Mouse (Mus musculus) forebrain, embryonic 16.5 days (tissue): ENCODE results near the gene Zfp663. TPM values are rescaled to one million over a fixed set of nuclear protein-coding genes. Genes with fewer than 3 reads are reported as not detected.

ENCODE experiments used
- ATAC-seq: fragments of 200-750 bp; cut with Nextera tagmentation; 2 replicates; pipeline ENCODE4 v1.8.0; 2017; ENCODE audit warnings: mild to moderate bottlenecking, moderate library complexity
- H3K27ac ChIP-seq: fragments of 300-500 bp; sonication (generic); 2 replicates; pipeline ENCODE4 v1.5.1; 2014; ENCODE audit warnings: low read length, control low read depth
- H3K27me3 ChIP-seq: fragments of 300-500 bp; sonication (generic); replicated peaks from 2 replicates; pipeline ENCODE4 v1.6.1; 2014; ENCODE audit warnings: low read length; ENCODE audit not compliant: control insufficient read depth, insufficient read depth
- H3K36me3 ChIP-seq: fragments of 300-500 bp; sonication (generic); 2 replicates; pipeline ENCODE4 v1.6.1; 2014; ENCODE audit not compliant: control insufficient read depth, insufficient read depth
- H3K4me1 ChIP-seq: fragments of 300-500 bp; sonication (generic); replicated peaks from 2 replicates; pipeline ENCODE4 v1.6.1; 2014; ENCODE audit warnings: low read length; ENCODE audit not compliant: control insufficient read depth, insufficient read depth
- H3K4me2 ChIP-seq: fragments of 300-500 bp; sonication (generic); 2 replicates; pipeline ENCODE4 v1.6.1; 2014; ENCODE audit warnings: mild to moderate bottlenecking, low read length, control low read depth
- H3K4me3 ChIP-seq: fragments of 300-500 bp; sonication (generic); replicated peaks from 2 replicates; pipeline ENCODE4 v1.5.1; 2014; ENCODE audit warnings: mild to moderate bottlenecking, low read length, control low read depth
- H3K9ac ChIP-seq: fragments of 300-500 bp; sonication (generic); replicated peaks from 2 replicates; pipeline ENCODE4 v1.6.1; 2014; ENCODE audit warnings: low read depth, low read length, control low read depth
- H3K9me3 ChIP-seq: fragments of 300-500 bp; sonication (generic); 2 replicates; pipeline ENCODE4 v1.6.1; 2016; ENCODE audit warnings: low read length; ENCODE audit not compliant: control insufficient read depth
- WGBS: fragments of 180-500 bp; shearing (Covaris S2); extraction: QIAGEN DNeasy Blood & Tissue Kit; methylation state at CpG from one replicate; pipeline ENCODE4 v1.1.7; 2014; 5-methylcytosine and 5-hydroxymethylcytosine counted together
- polyA plus RNA-seq: library from polyadenylated mRNA; unstranded; fragments of >200 nt; fragmentation: Nextera tagmentation; extraction: Ambion mirVana; gene quantifications from 2 replicates; pipeline ENCODE4 v1.2.1, GENCODE M21; 2015

The Zfp663 gene
- polyA plus RNA-seq, 1 experiment from 2014 or later, result 6.3 TPM

DNA sequence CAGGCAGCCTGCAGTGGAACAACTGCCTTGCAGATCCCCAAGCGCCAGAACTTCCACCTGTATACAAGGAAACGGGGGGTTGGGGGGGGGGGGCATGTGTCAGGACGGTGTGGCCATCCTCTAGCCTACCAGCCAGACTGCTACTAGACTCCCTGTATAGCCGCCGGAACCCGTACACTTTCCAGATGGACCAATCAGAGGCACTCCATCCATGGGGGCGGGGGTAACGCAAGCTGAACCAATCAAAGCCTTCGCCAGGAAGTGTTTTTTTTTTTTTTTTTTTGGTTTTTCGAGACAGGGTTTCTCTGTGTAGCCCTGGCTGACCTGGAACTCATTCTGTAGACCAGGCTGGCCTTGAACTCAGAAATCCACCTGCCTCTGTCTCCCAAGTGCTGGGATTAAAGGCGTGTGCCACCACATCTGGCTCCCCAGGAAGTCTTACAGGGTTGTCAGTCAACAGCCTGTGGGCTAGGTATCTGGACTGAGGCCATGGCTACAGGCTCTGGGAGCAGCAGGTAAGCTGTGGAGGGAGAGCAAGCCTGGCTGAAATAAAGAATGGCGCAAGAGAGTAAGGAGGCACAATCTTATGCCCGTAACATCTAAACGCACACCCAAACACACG, 29.7 kb upstream of the Zfp663 start:
- H3K4me2 ChIP-seq, result no peak overlapping the region
- WGBS, result 50% methylated on average over 15 of the region's 15 CpGs
- no peaks in the 10 kb centered on the region for H3K9me3 ChIP-seq
- no peak overlapping the region for H3K4me3 ChIP-seq
- peaks cover 8% of the 10 kb centered on the region for H3K4me1 ChIP-seq
- no peak overlapping the region for H3K27ac ChIP-seq
- H3K27me3 ChIP-seq, result no peaks in the 10 kb centered on the region
- no peak overlapping the region for H3K9ac ChIP-seq
- H3K36me3 ChIP-seq, result no peaks in the 10 kb centered on the region
- ATAC-seq, result no peak

DNA sequence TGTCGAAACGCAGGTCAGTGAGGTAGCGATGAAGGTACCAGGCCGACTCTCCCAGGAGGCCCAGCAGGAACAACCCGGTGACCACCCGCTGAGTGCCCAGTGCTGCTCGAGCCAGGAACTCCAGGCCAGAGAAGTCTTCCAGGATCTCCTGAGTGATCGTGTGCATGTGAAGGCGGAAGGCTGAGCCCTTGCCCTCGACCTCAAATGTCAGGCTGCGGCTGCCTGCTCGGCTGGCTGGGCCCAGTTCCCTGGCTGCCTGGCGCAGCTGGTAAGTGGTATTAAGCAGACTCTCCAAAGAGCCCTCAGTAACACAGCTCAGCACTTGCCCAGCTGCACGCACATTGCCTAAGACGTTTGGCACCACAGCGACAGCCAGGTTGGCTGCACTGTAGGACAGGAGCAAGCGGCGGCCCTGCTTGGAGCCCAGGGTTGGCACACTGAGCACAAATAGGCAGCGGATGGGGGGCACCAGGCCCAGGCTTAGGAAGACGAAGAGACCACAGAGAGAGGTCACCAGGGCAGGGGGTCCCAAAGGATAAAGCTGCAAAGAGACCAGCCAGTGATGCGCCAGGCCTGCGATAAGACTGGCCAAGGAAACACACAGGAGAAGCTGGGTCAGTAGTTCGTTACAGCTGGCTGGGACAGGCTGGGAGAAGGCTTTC, 29.1 kb upstream of the Zfp663 start:
- Histone ChIP-seq H3K9ac (no peak overlapping the region), H3K27me3 (no peaks in the 10 kb centered on the region), H3K4me1 (peaks cover 8% of the 10 kb centered on the region), H3K36me3 (no peaks in the 10 kb centered on the region), H3K27ac (no peak overlapping the region), H3K4me3 (no peak overlapping the region), H3K9me3 (no peaks in the 10 kb centered on the region), H3K4me2 (no peak overlapping the region)
- 67% methylated on average over 23 of the region's 23 CpGs for WGBS
- ATAC-seq, result 0 out of 2 replicates have a peak, but pooled peaks have one; percentile 31

DNA sequence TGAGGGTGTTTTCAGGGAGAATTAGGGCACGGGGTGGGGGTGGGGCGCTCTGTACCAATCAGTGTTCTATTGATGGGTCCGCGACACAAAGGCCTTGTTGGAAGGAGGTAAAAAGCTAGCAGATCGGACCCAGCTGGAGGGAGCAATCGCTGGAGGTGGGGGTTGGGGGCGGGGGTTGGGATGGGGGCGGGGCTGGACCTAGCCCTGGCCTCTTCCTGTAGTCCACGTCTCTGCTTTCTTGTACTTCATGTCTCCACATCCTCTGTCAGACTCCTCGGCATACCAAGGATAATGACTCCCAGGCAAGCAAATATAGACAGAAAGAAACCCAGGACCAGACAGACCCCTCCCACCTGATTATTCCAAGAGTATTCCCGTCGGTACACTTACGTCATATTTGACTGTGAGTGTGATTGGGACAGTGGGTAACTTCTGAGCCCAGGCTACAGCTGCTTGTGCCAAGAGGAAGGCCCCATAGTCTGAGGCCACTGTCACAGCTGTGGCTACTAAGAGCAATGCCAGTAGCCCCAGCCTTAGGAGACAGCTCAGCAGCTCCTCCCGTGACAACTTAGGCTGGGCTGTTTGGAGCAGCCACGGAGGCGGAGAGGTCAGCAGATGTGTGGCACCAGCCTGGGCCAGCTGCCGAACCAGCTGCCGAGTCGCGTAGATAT, 28.4 kb upstream of the Zfp663 start:
- H3K27ac ChIP-seq, result no peak overlapping the region

DNA sequence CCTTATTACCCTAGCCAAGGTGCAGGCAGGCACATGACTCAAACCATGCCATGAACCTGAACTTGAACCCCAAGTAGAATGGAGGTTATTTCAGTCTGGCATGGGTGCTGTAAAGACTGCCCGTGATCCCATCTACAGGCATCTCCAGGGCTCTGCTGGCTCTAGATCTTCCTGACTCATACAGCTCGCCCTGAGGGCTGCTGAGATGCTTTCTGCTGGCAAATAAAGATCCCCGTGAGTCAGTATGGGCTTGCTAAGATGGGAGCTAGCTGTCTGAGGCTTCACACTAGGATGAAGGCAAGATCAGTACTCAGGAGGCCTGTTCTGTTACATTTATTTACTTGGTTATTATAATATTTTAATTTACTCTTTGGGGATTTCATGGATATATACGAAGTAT, 23.6 kb upstream of the Zfp663 start:
- H3K4me1 ChIP-seq, result peaks cover 9% of the 10 kb centered on the region
- no peak overlapping the region for H3K9ac ChIP-seq
- no peaks in the 10 kb centered on the region for H3K27me3 ChIP-seq
- H3K36me3 ChIP-seq, result no peaks in the 10 kb centered on the region
- 88% methylated on average over 4 of the region's 4 CpGs for WGBS
- no peak overlapping the region for H3K27ac ChIP-seq
- H3K4me2 ChIP-seq, result no peak overlapping the region
- no peaks in the 10 kb centered on the region for H3K9me3 ChIP-seq
- no peak overlapping the region for H3K4me3 ChIP-seq
- ATAC-seq, result no peak

More for the DNA sequence above, 28.4 kb upstream of the Zfp663 start:
- H3K4me2 ChIP-seq, result no peak overlapping the region
- no peaks in the 10 kb centered on the region for H3K27me3 ChIP-seq
- WGBS, result 43% methylated on average over 20 of the region's 20 CpGs
- H3K36me3 ChIP-seq, result no peaks in the 10 kb centered on the region
- no peak for ATAC-seq
- no peak overlapping the region for H3K9ac ChIP-seq
- peaks cover 8% of the 10 kb centered on the region for H3K4me1 ChIP-seq
- no peak overlapping the region for H3K4me3 ChIP-seq
- H3K9me3 ChIP-seq, result no peaks in the 10 kb centered on the region

DNA sequence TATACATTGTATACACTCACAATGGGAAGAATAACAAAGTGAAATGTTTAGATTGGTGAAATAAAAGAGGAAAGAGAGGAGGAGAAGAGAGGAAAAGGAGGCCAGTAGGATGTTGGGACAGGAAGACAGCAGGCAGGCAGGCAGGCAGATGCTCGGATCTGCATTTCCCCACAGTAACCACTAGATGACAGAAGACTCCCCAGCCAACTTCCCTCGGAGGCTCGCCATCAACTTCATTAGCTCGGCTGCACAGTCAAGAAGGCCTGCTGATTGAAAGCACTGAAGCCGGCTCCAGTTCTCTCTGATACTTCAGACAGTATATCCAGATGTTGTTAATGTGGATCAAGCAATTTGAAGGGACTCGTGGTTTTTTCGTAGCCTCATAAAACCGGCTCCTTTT, 23.0 kb upstream of the Zfp663 start:
- H3K9ac ChIP-seq, result no peak overlapping the region
- H3K4me2 ChIP-seq, result no peak overlapping the region
- ATAC-seq, result no peak; the same call in 1 of the 2 replicates
- H3K27ac ChIP-seq, result no peak overlapping the region
- H3K9me3 ChIP-seq, result no peaks in the 10 kb centered on the region
- H3K4me3 ChIP-seq, result no peak overlapping the region
- 13% methylated on average over 8 of the region's 8 CpGs for WGBS
- H3K4me1 ChIP-seq, result peaks cover 8% of the 10 kb centered on the region
- H3K27me3 ChIP-seq, result no peaks in the 10 kb centered on the region
- H3K36me3 ChIP-seq, result no peaks in the 10 kb centered on the region

DNA sequence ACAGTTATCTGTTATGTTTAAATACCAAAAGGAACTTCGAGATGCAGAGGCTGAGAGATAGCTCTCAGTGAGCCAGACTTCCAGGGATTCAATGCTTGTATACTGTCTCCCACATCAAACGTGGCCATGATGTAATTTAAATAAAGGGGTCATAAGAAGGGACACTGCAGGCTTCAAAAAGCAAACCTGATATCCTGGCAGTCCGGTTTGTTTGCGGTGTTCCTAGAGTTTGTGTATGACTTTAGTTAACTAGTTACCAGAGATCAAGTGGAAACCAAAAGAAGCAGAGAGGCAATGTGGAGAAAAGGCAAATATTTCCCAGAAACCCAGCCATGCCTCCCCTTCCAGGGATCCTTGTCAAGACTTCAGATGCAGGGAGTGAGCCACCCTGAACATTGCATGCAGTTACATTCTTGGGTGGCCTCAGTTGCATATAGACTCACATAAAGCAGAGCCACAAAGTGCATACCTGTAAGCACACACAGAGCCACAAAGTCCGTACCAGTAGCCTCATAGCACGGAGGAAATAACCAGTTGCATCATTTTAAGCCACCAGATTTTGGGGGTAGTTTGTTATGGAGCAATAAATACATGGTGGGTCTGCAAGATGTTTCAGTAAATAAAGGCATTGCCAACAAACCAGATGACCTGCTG, 20.9 kb upstream of the Zfp663 start:
- H3K4me2 ChIP-seq, result no peak overlapping the region
- peaks cover 13% of the 10 kb centered on the region for H3K4me1 ChIP-seq
- no peak overlapping the region for H3K9ac ChIP-seq
- no peak for ATAC-seq
- H3K36me3 ChIP-seq, result peaks cover 16% of the 10 kb centered on the region; the same call in 1 of the 2 replicates
- H3K9me3 ChIP-seq, result no peaks in the 10 kb centered on the region
- H3K27me3 ChIP-seq, result no peaks in the 10 kb centered on the region
- H3K27ac ChIP-seq, result no peak overlapping the region
- WGBS, result 88% methylated on average over 6 of the region's 6 CpGs
- no peak overlapping the region for H3K4me3 ChIP-seq

DNA sequence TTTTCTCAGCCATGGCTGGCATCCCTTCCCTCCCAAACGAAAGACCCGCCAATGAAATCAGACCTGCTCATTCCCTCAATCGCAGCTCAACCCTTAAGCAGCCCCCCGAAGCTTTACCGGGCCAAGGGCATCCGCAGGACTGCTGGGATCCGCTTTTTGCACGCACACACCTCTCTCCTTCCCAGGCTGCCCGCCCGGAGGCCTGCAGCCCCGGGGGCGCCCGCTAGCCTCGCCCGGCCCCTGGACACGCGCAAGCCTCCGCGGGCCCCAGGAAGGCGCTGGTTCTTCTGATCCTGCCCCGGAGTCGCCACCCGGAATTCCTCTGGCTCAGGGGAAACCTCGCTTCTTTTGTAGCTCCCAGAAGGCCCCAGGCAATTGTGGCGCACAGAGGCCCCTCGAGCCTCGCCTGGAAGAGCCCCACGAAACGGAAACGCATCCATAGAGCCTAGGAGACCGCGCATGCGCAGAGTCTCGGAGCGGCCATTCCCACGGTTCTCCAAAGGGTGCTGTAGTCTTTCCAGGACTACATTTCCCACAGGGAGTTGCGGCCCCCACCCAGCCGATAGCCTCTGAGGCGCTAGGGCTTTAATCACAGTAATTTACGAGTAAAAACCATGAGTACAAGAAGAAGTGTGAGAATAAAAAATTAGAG, 19.4 kb upstream of the Zfp663 start, which contains the start of gene Zfp334:
TSS of gene Zfp334 (minus strand) at position 416 of the 652 bp plus-strand sequence.
- peak within 1 kb of the TSS; percentile 95 for H3K27ac ChIP-seq
- under 1% methylated on average over 40 of the region's 40 CpGs for WGBS
- ATAC-seq, result peak; percentile 95

DNA sequence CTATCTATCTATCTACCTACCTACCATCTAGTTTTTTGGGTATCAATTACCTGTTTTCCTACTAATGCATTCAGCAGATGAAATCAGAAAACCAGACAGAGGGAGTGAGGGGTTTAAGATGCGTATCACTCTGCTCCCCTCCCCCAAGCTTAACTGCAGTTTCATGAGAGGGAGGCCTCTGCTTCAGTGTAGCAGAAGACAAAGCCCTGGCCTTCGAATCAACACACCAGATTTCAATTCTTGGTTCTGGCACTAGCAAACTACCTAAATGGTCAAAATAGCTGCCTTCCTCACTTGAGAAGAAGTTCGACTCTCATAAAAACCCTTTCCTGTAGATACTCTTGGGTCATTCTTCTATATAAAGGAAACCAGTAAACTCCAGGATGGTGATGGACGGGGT, 18.8 kb upstream of the Zfp663 start:
- no peak for ATAC-seq
- Histone ChIP-seq H3K9ac (peak overlapping the region; percentile 98), H3K27me3 (no peaks in the 10 kb centered on the region)

More for the DNA sequence above, 19.4 kb upstream of the Zfp663 start, which contains the start of gene Zfp334:
- H3K4me1 ChIP-seq, result peaks cover 13% of the 10 kb centered on the region
- H3K27me3 ChIP-seq, result no peaks in the 10 kb centered on the region
- no peaks in the 10 kb centered on the region for H3K9me3 ChIP-seq
- H3K4me3 ChIP-seq, result peak within 1 kb of the TSS; percentile 96
- peak within 1 kb of the TSS; percentile 98 for H3K9ac ChIP-seq
- peak within 1 kb of the TSS; percentile 87 for H3K4me2 ChIP-seq
- H3K36me3 ChIP-seq, result peaks cover 27% of the 10 kb centered on the region

More for the DNA sequence above, 18.8 kb upstream of the Zfp663 start:
- 4% methylated on average over 4 of the region's 4 CpGs for WGBS
- Histone ChIP-seq H3K36me3 (peaks cover 32% of the 10 kb centered on the region), H3K27ac (peak overlapping the region; percentile 95), H3K4me1 (peaks cover 13% of the 10 kb centered on the region), H3K4me3 (peak overlapping the region; percentile 96), H3K9me3 (no peaks in the 10 kb centered on the region), H3K4me2 (peak overlapping the region; percentile 87)
